8 mouse cellular contexts compared by ENCODE assay signal in the genomic region with DNA sequence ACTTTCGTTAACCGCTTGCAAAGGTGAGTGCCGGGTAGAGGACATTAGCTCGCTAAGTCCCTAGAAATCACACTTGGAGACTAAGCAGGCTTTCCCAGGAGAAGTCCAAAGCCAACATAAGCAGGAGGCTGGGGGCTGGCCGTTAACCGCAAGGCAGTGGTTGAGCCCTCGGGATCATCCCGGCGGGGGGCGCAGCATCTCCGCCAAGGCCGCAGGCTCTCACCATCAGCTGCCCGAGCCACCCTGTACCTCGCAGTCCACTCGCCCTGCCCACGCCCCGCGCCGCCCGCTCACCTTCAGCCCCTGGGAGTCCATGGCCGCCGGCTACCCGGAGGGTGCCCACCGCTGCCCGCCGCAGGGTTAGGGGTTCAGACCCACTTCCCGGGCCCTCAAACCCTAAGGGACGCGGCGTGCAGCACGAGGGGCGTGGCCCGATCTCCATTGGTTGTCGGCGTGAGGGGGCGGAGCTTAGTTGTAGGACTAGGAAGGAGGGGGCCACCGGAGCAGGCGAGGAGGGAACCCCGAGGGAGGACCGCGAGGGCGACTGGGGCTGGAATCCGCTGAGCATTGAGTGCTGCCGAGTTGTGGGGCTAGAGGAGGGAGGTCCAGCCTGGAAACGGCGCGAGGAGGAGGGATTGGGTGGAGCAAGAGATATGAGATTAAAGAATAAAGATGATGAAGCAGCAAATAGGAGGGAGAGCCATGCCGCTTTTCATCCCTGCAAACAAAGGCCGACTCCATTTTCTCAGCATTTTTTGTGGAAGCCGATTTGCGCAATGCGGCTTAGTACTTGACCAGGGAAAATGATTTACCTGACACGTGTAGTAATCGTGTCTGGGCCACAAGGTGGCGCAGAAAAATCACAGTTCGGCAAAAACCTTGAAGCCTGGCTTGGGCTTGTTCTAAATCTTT. TPM values are rescaled to one million over a fixed set of nuclear protein-coding genes. Genes with fewer than 3 reads are reported as not detected.
DNase-seq lines count a peak whose midpoint lies in the region; ATAC-seq and TF ChIP-seq lines count a peak whose summit lies in the region.

Gene Ttc21b, minus strand, starts transcription at position 398 of the 912 bp plus-strand sequence.

- H3K36me3 ChIP-seq in embryonic facial prominence, embryonic 15.5 days = no peaks in the 10 kb centered on the region; the same call in none of the 2 replicates
- 0 out of 2 replicates have a peak, but pooled peaks cover under 1% of the 10 kb centered on the region for H3K36me3 ChIP-seq in heart, embryonic 10.5 days
- H3K36me3 ChIP-seq in kidney, embryonic 14.5 days (ENCODE audit: control insufficient read depth, insufficient read depth, low read length) = peaks cover 1% of the 10 kb centered on the region; the same call in 1 of the 2 replicates
- H3K36me3 ChIP-seq in limb, embryonic 14.5 days (ENCODE audit: control insufficient read depth, insufficient read depth, low read length) = peaks cover 5% of the 10 kb centered on the region
- H3K36me3 ChIP-seq in midbrain, embryonic 16.5 days (ENCODE audit: control insufficient read depth, insufficient read depth, low read length) = peaks cover 7% of the 10 kb centered on the region; the same call in 1 of the 2 replicates
- H3K36me3 ChIP-seq in spleen, adult 2 months (ENCODE audit: control insufficient read depth, insufficient read depth, low read length) = peaks cover under 1% of the 10 kb centered on the region; the same call in 1 of the 2 replicates

- peak; percentile 98 for ATAC-seq in embryonic facial prominence, embryonic 15.5 days (ENCODE audit: insufficient number of reproducible peaks, low FRiP score, low TSS enrichment, low read depth)
- peak; percentile 100 for ATAC-seq in kidney, embryonic 14.5 days (ENCODE audit: low FRiP score, low TSS enrichment)
- ATAC-seq in limb, embryonic 14.5 days (ENCODE audit: low FRiP score, low read depth) = peak; percentile 99
- peak; percentile 99 for ATAC-seq in midbrain, embryonic 16.5 days

- DNase-seq in 416B (ENCODE audit: low read depth) = peak; percentile 17
- DNase-seq in heart, embryonic 10.5 days (ENCODE audit: low spot score) = peak; percentile 96
- peak; percentile 98 for DNase-seq in limb, embryonic 14.5 days (ENCODE audit: low spot score)
- peak; percentile 66 to 88 for DNase-seq in spleen, adult 2 months (ENCODE audit: low read depth in 1 of 2, low spot score in 2 of 2)

- H3K27ac ChIP-seq in bone marrow macrophage, adult 2 months (ENCODE audit: insufficient read depth, low read depth, low read length) = peak within 1 kb of the TSS; percentile 54
- H3K27ac ChIP-seq in embryonic facial prominence, embryonic 15.5 days (replicated peaks) = peak within 1 kb of the TSS; percentile 80
- H3K27ac ChIP-seq in heart, embryonic 10.5 days = peak within 1 kb of the TSS; percentile 90
- peak within 1 kb of the TSS; percentile 32; the same call in 1 of the 2 replicates for H3K27ac ChIP-seq in kidney, embryonic 14.5 days (ENCODE audit: low read depth, low read length)
- peak within 1 kb of the TSS; percentile 52 for H3K27ac ChIP-seq in limb, embryonic 14.5 days (replicated peaks; ENCODE audit: low read depth, low read length)
- H3K27ac ChIP-seq in midbrain, embryonic 16.5 days (ENCODE audit: low read length) = peak within 1 kb of the TSS; percentile 94
- peak within 1 kb of the TSS; percentile 33; the same call in 1 of the 2 replicates for H3K27ac ChIP-seq in spleen, adult 2 months (ENCODE audit: insufficient read depth, low read length)

- H3K27me3 ChIP-seq in embryonic facial prominence, embryonic 15.5 days = no peaks in the 10 kb centered on the region
- no peaks in the 10 kb centered on the region for H3K27me3 ChIP-seq in heart, embryonic 10.5 days (ENCODE audit: insufficient read depth, poor library complexity, severe bottlenecking)
- H3K27me3 ChIP-seq in kidney, embryonic 14.5 days (ENCODE audit: control insufficient read depth, insufficient read depth, low read length) = no peaks in the 10 kb centered on the region
- H3K27me3 ChIP-seq in limb, embryonic 14.5 days (ENCODE audit: control insufficient read depth, insufficient read depth, low read length) = no peaks in the 10 kb centered on the region
- H3K27me3 ChIP-seq in midbrain, embryonic 16.5 days (ENCODE audit: control insufficient read depth, insufficient read depth, low read depth, low read length) = no peaks in the 10 kb centered on the region
- H3K27me3 ChIP-seq in spleen, adult 2 months (ENCODE audit: control insufficient read depth, insufficient read depth, low read length) = no peaks in the 10 kb centered on the region

- peak within 1 kb of the TSS; percentile 63 for H3K9ac ChIP-seq in embryonic facial prominence, embryonic 15.5 days
- peak within 1 kb of the TSS; percentile 71 for H3K9ac ChIP-seq in kidney, embryonic 14.5 days (ENCODE audit: low read depth, low read length)
- H3K9ac ChIP-seq in limb, embryonic 14.5 days (ENCODE audit: low read depth, low read length, severe bottlenecking) = peak within 1 kb of the TSS; percentile 75
- H3K9ac ChIP-seq in midbrain, embryonic 16.5 days (ENCODE audit: low read depth, low read length) = peak within 1 kb of the TSS; percentile 90

- TF ChIP-seq CTCF in bone marrow macrophage, adult 2 months (IDR thresholded peaks at IDR 0.05; ENCODE audit: low read depth, low read length) = peak; percentile 68
- peak; percentile 49; the same call in 1 of the 2 replicates for TF ChIP-seq CTCF in spleen, adult 2 months (IDR thresholded peaks at IDR 0.05; ENCODE audit: extremely low read depth, insufficient read depth, insufficient read length, insufficient replicate concordance)

- H3K4me2 ChIP-seq in embryonic facial prominence, embryonic 15.5 days (replicated peaks) = peak within 1 kb of the TSS; percentile 60
- peak within 1 kb of the TSS; percentile 61 for H3K4me2 ChIP-seq in kidney, embryonic 14.5 days (replicated peaks; ENCODE audit: low read depth, low read length)
- H3K4me2 ChIP-seq in limb, embryonic 14.5 days (replicated peaks; ENCODE audit: low read depth, low read length, severe bottlenecking) = peak within 1 kb of the TSS; percentile 61
- peak within 1 kb of the TSS; percentile 65 for H3K4me2 ChIP-seq in midbrain, embryonic 16.5 days (ENCODE audit: low read length)

- peak within 1 kb of the TSS; percentile 89 for H3K4me3 ChIP-seq in bone marrow macrophage, adult 2 months (ENCODE audit: insufficient read depth, low read length)
- H3K4me3 ChIP-seq in embryonic facial prominence, embryonic 15.5 days (replicated peaks) = peak within 1 kb of the TSS; percentile 91
- H3K4me3 ChIP-seq in heart, embryonic 10.5 days = peak within 1 kb of the TSS; percentile 92
- peak within 1 kb of the TSS; percentile 80 for H3K4me3 ChIP-seq in kidney, embryonic 14.5 days (ENCODE audit: low read length)
- peak within 1 kb of the TSS; percentile 86 for H3K4me3 ChIP-seq in limb, embryonic 14.5 days (replicated peaks; ENCODE audit: low read length)
- peak within 1 kb of the TSS; percentile 89 for H3K4me3 ChIP-seq in midbrain, embryonic 16.5 days (ENCODE audit: low read depth, low read length)
- peak within 1 kb of the TSS; percentile 84 for H3K4me3 ChIP-seq in spleen, adult 2 months (ENCODE audit: extremely low read depth, insufficient read depth, insufficient read length)

- H3K9me3 ChIP-seq in embryonic facial prominence, embryonic 15.5 days (replicated peaks) = no peaks in the 10 kb centered on the region
- H3K9me3 ChIP-seq in heart, embryonic 10.5 days = no peaks in the 10 kb centered on the region
- no peaks in the 10 kb centered on the region for H3K9me3 ChIP-seq in kidney, embryonic 14.5 days (ENCODE audit: control insufficient read depth, low read length)
- H3K9me3 ChIP-seq in limb, embryonic 14.5 days (ENCODE audit: control insufficient read depth, low read length) = no peaks in the 10 kb centered on the region
- no peaks in the 10 kb centered on the region for H3K9me3 ChIP-seq in midbrain, embryonic 16.5 days (replicated peaks; ENCODE audit: control insufficient read depth, low read length, poor library complexity, severe bottlenecking)

- TF ChIP-seq POLR2A in bone marrow macrophage, adult 2 months (IDR thresholded peaks at IDR 0.05; ENCODE audit: borderline replicate concordance, low read depth, low read length) = no peak
- peak; percentile 47; the same call in 1 of the 2 replicates for TF ChIP-seq POLR2A in limb, embryonic 14.5 days (IDR thresholded peaks at IDR 0.05; ENCODE audit: borderline replicate concordance, extremely low read depth, insufficient read depth, insufficient read length)
- TF ChIP-seq POLR2A in spleen, adult 2 months (IDR thresholded peaks at IDR 0.05; ENCODE audit: low read depth, low read length) = no peak

- WGBS in embryonic facial prominence, embryonic 15.5 days = under 1% methylated on average over 56 of the region's 56 CpGs
- under 1% methylated on average over 56 of the region's 56 CpGs for WGBS in heart, embryonic 10.5 days
- under 1% methylated on average over 56 of the region's 56 CpGs for WGBS in kidney, embryonic 14.5 days
- WGBS in limb, embryonic 14.5 days = under 1% methylated on average over 56 of the region's 56 CpGs
- WGBS in midbrain, embryonic 16.5 days = under 1% methylated on average over 54 of the region's 56 CpGs
- under 1% methylated on average over 56 of the region's 56 CpGs for WGBS in spleen, adult 2 months

- H3K4me1 ChIP-seq in bone marrow macrophage, adult 2 months (ENCODE audit: control insufficient read depth, insufficient read depth, low read length) = peaks cover 4% of the 10 kb centered on the region
- peaks cover 7% of the 10 kb centered on the region; the same call in 1 of the 2 replicates for H3K4me1 ChIP-seq in embryonic facial prominence, embryonic 15.5 days
- no peaks in the 10 kb centered on the region; the same call in 1 of the 2 replicates for H3K4me1 ChIP-seq in heart, embryonic 10.5 days
- H3K4me1 ChIP-seq in kidney, embryonic 14.5 days (ENCODE audit: control insufficient read depth, insufficient read depth, low read length) = no peaks in the 10 kb centered on the region
- H3K4me1 ChIP-seq in limb, embryonic 14.5 days (ENCODE audit: control insufficient read depth, insufficient read depth, low read length) = peaks cover 4% of the 10 kb centered on the region; the same call in 1 of the 2 replicates
- H3K4me1 ChIP-seq in midbrain, embryonic 16.5 days (ENCODE audit: control insufficient read depth, insufficient read depth, low read length) = peaks cover 9% of the 10 kb centered on the region; the same call in 1 of the 2 replicates
- peaks cover 6% of the 10 kb centered on the region; the same call in 1 of the 2 replicates for H3K4me1 ChIP-seq in spleen, adult 2 months (ENCODE audit: control insufficient read depth, insufficient read depth, insufficient read length)

RNA-seq across cellular contexts. Expression of gene Ttc21b, which starts in this region (rescaled TPM):
- 4.8 and 5.6 TPM in 2 replicates for polyA plus RNA-seq in bone marrow macrophage, adult 2 months (2012; ENCODE audit: insufficient read depth, insufficient read length, missing spikeins)
- 9.3 and 10.3 TPM in 2 replicates for polyA plus RNA-seq in embryonic facial prominence, embryonic 15.5 days (2015; fragmentation: Nextera tagmentation; extraction: Ambion mirVana)
- 8.1 and 8.9 TPM in 2 replicates for polyA plus RNA-seq in heart, embryonic 10.5 days (2016; fragmentation: Nextera tagmentation; extraction: Ambion mirVana)
- polyA plus RNA-seq in kidney, embryonic 14.5 days (2014; fragmentation: Nextera tagmentation; extraction: Ambion mirVana) = 10.1 and 20.1 TPM in 2 replicates
- 12.6 and 14.7 TPM in 2 replicates for polyA plus RNA-seq in limb, embryonic 14.5 days (2012; rRNA removed)
- polyA plus RNA-seq in limb, embryonic 14.5 days (2014; fragmentation: Nextera tagmentation; extraction: Ambion mirVana) = 12.0 and 14.1 TPM in 2 replicates
- polyA plus RNA-seq in midbrain, embryonic 16.5 days (2015; fragmentation: Nextera tagmentation; extraction: Ambion mirVana) = 11.8 and 14.0 TPM in 2 replicates
- polyA plus RNA-seq in spleen, adult 2 months (2012; rRNA removed) = 1.1 and 1.3 TPM in 2 replicates

Comparison
In these comparisons a context has a peak if more than half of its experiments do, and no peak if none do; other contexts are left out.
1. Peak in every context shown above with its lines: DNase-seq, ATAC-seq, H3K4me3 ChIP-seq and H3K27ac ChIP-seq.
2. DNase-seq: peak in every context shown above with its lines; median percentile 98 in limb, embryonic 14.5 days; 96 in heart, embryonic 10.5 days; 77 in spleen, adult 2 months; 17 in 416B.
3. H3K27ac ChIP-seq: peak in every context shown above with its lines; median percentile 94 in midbrain, embryonic 16.5 days; 90 in heart, embryonic 10.5 days; 80 in embryonic facial prominence, embryonic 15.5 days; 54 in bone marrow macrophage, adult 2 months; 52 in limb, embryonic 14.5 days; 33 in spleen, adult 2 months; 32 in kidney, embryonic 14.5 days.